Mouse (Mus musculus): Measurements from ENCODE around the gene Mgll. TPM values are rescaled to one million over a fixed set of nuclear protein-coding genes. Genes with fewer than 3 reads are reported as not detected.

Mgll gene
- polyA plus RNA-seq, 1 experiment = 28.7 TPM

DNA sequence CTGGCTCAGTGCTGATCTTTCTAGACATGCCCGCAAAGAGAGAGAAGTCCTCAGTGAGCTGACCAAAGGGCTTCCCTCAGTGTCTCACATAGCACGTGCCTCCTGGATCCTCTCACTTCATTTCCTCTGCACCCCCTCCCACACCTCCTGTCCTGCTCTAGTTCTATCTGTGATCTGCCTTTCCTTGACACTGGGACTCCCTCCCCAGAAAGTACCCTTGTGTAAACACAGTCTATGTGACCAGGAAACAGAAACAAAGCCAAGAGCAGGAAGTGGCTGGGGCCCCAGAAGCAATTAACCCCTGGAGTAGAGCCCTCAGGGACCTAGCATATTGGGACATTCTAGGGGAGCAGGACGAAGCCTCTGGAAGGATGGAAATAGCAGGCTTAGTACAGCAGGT lies 96.6 kb downstream of the Mgll start:
- TF ChIP-seq TAL1 (IDR thresholded peaks at IDR 0.05; ENCODE audit: low read length) (no peak), GATA1 (IDR thresholded peaks at IDR 0.05; ENCODE audit: low read length) (no peak)
- no peaks in the 10 kb centered on the region for H3K27me3 ChIP-seq (ENCODE audit: control insufficient read depth)
- H3K9me3 ChIP-seq (ENCODE audit: control insufficient read depth, low read length) = no peaks in the 10 kb centered on the region
- peaks cover 99% of the 10 kb centered on the region for H3K36me3 ChIP-seq (ENCODE audit: control insufficient read depth)
- no peak overlapping the region for H3K4me3 ChIP-seq (replicated peaks)
- H3K4me1 ChIP-seq (ENCODE audit: control insufficient read depth) = peaks cover 3% of the 10 kb centered on the region

GRCm38 (mm10) chr6:88821294-88821693 lies 97.1 kb downstream of the Mgll start:
- H3K36me3 ChIP-seq (ENCODE audit: control insufficient read depth) = peaks cover 99% of the 10 kb centered on the region

DNA sequence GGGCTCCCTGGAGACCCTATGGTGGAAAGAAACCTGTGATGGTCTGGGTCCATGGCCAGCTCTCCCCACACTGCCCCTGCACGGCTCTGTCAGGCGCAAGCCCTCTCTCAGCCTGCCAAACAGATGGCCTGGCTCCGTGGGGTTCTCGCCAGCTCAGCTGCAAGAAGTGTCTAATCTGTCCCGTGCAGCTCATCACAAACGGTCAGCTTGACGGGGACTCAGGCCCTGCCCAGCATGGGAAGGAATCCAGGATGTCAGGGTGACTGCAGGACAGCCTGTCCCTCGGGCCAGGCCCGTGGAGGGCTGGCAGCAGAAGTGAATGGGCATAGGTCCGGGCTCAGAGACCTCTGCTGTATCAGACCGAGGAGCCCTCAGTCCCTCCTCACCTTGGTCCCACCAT lies 97.7 kb downstream of the Mgll start:
- Histone ChIP-seq H3K4me1 (ENCODE audit: control insufficient read depth) (peaks cover 1% of the 10 kb centered on the region), H3K4me3 (replicated peaks) (no peak overlapping the region), H3K36me3 (ENCODE audit: control insufficient read depth) (peaks cover 100% of the 10 kb centered on the region), H3K9me3 (ENCODE audit: control insufficient read depth, low read length) (no peaks in the 10 kb centered on the region), H3K27me3 (ENCODE audit: control insufficient read depth) (no peaks in the 10 kb centered on the region)
- TF ChIP-seq TAL1 (IDR thresholded peaks at IDR 0.05; ENCODE audit: low read length) (no peak), GATA1 (IDR thresholded peaks at IDR 0.05; ENCODE audit: low read length) (no peak)

More at GRCm38 (mm10) chr6:88821294-88821693, 97.1 kb downstream of the Mgll start:
- Histone ChIP-seq H3K4me3 (replicated peaks) (no peak overlapping the region), H3K27me3 (ENCODE audit: control insufficient read depth) (no peaks in the 10 kb centered on the region), H3K4me1 (ENCODE audit: control insufficient read depth) (peaks cover 3% of the 10 kb centered on the region), H3K9me3 (ENCODE audit: control insufficient read depth, low read length) (no peaks in the 10 kb centered on the region)
- TF ChIP-seq GATA1 (IDR thresholded peaks at IDR 0.05; ENCODE audit: low read length) (no peak), TAL1 (IDR thresholded peaks at IDR 0.05; ENCODE audit: low read length) (no peak)

DNA sequence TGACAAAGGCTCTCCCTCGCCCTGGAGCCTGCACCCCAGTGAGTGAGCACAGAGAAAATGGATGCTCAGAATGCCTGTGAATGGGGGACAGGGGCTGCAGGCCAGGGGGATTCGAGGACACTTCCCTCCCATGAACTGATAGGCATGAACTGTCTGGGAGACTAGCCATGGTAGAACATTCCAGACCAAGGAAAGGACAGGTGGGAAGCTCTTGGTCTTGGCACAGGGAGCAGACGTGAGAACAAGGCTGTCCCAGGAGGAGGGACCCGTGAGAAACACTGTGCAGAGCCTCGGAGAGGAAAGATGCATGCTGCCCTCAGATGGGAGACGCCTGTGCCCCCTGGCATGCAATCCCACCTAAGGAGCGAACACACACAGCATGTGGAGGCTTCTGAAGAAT lies 100.0 kb downstream of the Mgll start:
- no peaks in the 10 kb centered on the region for H3K9me3 ChIP-seq (ENCODE audit: control insufficient read depth, low read length)
- peaks cover 12% of the 10 kb centered on the region for H3K4me1 ChIP-seq (ENCODE audit: control insufficient read depth)
- no peaks in the 10 kb centered on the region for H3K27me3 ChIP-seq (ENCODE audit: control insufficient read depth)
- TF ChIP-seq TAL1 (IDR thresholded peaks at IDR 0.05; ENCODE audit: low read length) = no peak
- TF ChIP-seq GATA1 (IDR thresholded peaks at IDR 0.05; ENCODE audit: low read length) = no peak
- H3K4me3 ChIP-seq (replicated peaks) = no peak overlapping the region
- peaks cover 100% of the 10 kb centered on the region for H3K36me3 ChIP-seq (ENCODE audit: control insufficient read depth)

GRCm38 (mm10) chr6:88826088-88826487 lies 101.9 kb downstream of the Mgll start:
- Histone ChIP-seq H3K4me1 (ENCODE audit: control insufficient read depth) (peaks cover 18% of the 10 kb centered on the region), H3K4me3 (replicated peaks) (no peak overlapping the region), H3K36me3 (ENCODE audit: control insufficient read depth) (peaks cover 83% of the 10 kb centered on the region), H3K9me3 (ENCODE audit: control insufficient read depth, low read length) (no peaks in the 10 kb centered on the region), H3K27me3 (ENCODE audit: control insufficient read depth) (no peaks in the 10 kb centered on the region)
- TF ChIP-seq GATA1 (IDR thresholded peaks at IDR 0.05; ENCODE audit: low read length) = no peak
- no peak for TF ChIP-seq TAL1 (IDR thresholded peaks at IDR 0.05; ENCODE audit: low read length)

- no peak overlapping the region for H3K4me3 ChIP-seq (replicated peaks)
- no peaks in the 10 kb centered on the region for H3K9me3 ChIP-seq (ENCODE audit: control insufficient read depth, low read length)
- H3K27me3 ChIP-seq (ENCODE audit: control insufficient read depth) = no peaks in the 10 kb centered on the region
- H3K36me3 ChIP-seq (ENCODE audit: control insufficient read depth) = peaks cover 78% of the 10 kb centered on the region
- peaks cover 23% of the 10 kb centered on the region for H3K4me1 ChIP-seq (ENCODE audit: control insufficient read depth)
- no peak for TF ChIP-seq TAL1 (IDR thresholded peaks at IDR 0.05; ENCODE audit: low read length)
- TF ChIP-seq GATA1 (IDR thresholded peaks at IDR 0.05; ENCODE audit: low read length) = no peak
Measured at GRCm38 (mm10) chr6:88826545-88826944, 102.3 kb downstream of the Mgll start.

- Histone ChIP-seq H3K36me3 (ENCODE audit: control insufficient read depth) (peaks cover 74% of the 10 kb centered on the region), H3K9me3 (ENCODE audit: control insufficient read depth, low read length) (no peaks in the 10 kb centered on the region), H3K4me3 (replicated peaks) (no peak overlapping the region), H3K27me3 (ENCODE audit: control insufficient read depth) (no peaks in the 10 kb centered on the region), H3K4me1 (ENCODE audit: control insufficient read depth) (peaks cover 27% of the 10 kb centered on the region)
- no peak for TF ChIP-seq GATA1 (IDR thresholded peaks at IDR 0.05; ENCODE audit: low read length)
- no peak for TF ChIP-seq TAL1 (IDR thresholded peaks at IDR 0.05; ENCODE audit: low read length)
Measured at GRCm38 (mm10) chr6:88826965-88827364, 102.8 kb downstream of the Mgll start.

- no peak overlapping the region for H3K4me3 ChIP-seq (replicated peaks)
- no peaks in the 10 kb centered on the region for H3K27me3 ChIP-seq (ENCODE audit: control insufficient read depth)
Measured at GRCm38 (mm10) chr6:88827395-88828205, 103.4 kb downstream of the Mgll start.

DNA sequence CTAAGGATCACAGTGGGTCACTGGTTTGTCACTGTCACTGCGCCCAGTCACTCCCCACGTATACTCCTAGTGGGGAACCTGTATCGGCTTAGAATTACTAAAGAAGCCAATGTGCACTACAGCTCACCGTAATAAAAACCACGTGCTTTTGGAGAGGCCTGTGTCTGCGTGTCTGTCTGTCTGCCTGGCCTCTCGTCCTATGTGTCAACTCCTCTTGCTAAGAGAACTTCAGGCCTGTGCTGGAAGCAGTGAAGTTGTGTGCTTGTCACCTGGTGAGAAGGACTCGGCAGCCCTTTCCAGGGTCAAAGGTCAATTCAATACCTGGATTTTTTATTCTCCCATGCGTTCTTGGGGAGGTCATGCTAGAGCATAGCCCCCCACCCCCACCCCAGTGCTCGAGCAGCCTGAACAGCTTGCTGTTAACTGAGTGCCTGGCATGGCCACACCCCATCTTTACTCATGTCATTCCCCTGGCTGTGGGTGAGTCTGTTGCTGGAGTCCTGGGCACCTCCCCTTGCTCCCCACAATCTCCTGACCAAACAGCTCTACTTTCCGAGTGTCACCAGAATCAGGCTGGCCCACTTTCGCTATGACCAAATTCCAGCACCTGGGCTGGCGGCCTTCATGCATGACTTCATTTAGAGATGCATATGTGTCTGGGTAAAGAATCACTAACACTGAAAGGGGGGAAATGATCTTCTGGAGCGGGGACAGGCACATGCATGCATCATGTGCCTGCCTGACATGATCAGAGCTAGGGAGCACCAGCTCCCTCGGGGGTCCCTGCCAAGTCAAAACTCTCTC lies 104.2 kb downstream of the Mgll start:
- Histone ChIP-seq H3K4me1 (ENCODE audit: control insufficient read depth) (peaks cover 39% of the 10 kb centered on the region), H3K9me3 (ENCODE audit: control insufficient read depth, low read length) (no peaks in the 10 kb centered on the region), H3K4me3 (replicated peaks) (no peak overlapping the region), H3K36me3 (ENCODE audit: control insufficient read depth) (peaks cover 68% of the 10 kb centered on the region), H3K27me3 (ENCODE audit: control insufficient read depth) (no peaks in the 10 kb centered on the region)
- TF ChIP-seq GATA1 (IDR thresholded peaks at IDR 0.05; ENCODE audit: low read length) (no peak), TAL1 (IDR thresholded peaks at IDR 0.05; ENCODE audit: low read length) (no peak)

More at GRCm38 (mm10) chr6:88827395-88828205, 103.4 kb downstream of the Mgll start:
- TF ChIP-seq TAL1 (IDR thresholded peaks at IDR 0.05; ENCODE audit: low read length) (no peak), GATA1 (IDR thresholded peaks at IDR 0.05; ENCODE audit: low read length) (no peak)
- Histone ChIP-seq H3K4me1 (ENCODE audit: control insufficient read depth) (peaks cover 31% of the 10 kb centered on the region), H3K36me3 (ENCODE audit: control insufficient read depth) (peaks cover 72% of the 10 kb centered on the region), H3K9me3 (ENCODE audit: control insufficient read depth, low read length) (no peaks in the 10 kb centered on the region)

All from erythroblast, embryonic 14.5 days (primary cell).